Mouse (Mus musculus) olfactory bulb, adult 2 months (tissue): ENCODE data around the gene Fam162a.

Experiments
- CTCF ChIP-seq: fragments of 200-500 bp; IDR thresholded peaks from 2 replicates; pipeline ENCODE4 v1.5.1; 2012; ENCODE audit warnings: low read depth, mild to moderate bottlenecking, low read length, moderate library complexity; ENCODE audit not compliant: insufficient read depth
- POLR2A ChIP-seq: fragments of 200-500 bp; IDR thresholded peaks from 2 replicates; pipeline ENCODE4 v1.6.1; 2012; ENCODE audit warnings: mild to moderate bottlenecking, low read depth, low read length, moderate library complexity; ENCODE audit not compliant: insufficient read depth

DNA sequence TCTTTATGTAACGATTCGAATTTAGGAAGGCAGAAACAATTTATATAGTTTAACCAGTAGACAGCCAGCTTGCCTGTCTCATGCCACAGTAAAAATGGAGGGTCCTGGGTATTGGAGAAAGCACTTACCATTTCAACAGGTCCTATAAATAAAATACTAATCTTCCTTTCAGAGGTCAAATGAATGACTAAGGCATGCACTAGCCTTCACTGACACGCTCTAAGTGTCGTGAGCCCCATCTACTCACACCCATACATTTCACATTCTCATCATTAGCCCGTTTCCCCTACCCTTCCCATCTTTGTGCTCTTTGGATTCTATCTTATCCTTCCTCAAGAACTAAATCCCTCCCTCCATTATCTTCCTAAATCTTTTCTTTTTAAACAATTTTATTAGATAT is 6.5 kb downstream of the Fam162a start:
- TF ChIP-seq CTCF (no peak), POLR2A (no peak)
